Mouse (Mus musculus): ENCODE measurements around the gene Pcsk2. TPM values are rescaled to one million over a fixed set of nuclear protein-coding genes. Genes with fewer than 3 reads are reported as not detected.

Pcsk2 gene
- polyA plus RNA-seq, 1 experiment from 2014 or later = not detected

DNA sequence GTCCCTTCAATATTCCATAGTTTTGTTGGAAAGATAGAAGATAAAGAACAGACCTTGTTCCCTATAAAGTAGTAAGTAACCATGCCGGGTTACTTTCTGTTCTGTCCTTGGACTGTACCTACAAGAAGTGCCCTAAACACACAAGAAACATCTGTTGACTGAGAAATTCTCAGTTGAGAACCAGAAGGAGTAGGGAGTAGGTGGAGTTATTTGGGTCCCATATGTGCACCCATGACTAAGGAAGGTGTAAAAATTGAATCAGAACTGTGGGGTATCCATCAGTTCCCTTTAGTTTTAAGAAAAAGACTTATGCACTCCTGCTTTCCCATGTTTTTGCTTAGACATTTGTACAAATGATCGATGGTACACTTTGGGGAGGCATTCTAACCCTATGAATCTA is 137.6 kb downstream of the Pcsk2 start:
- Histone ChIP-seq H3K36me3 (ENCODE audit: inconsistent target) (no peaks in the 10 kb centered on the region), H3K4me3 (ENCODE audit: inconsistent target) (no peak overlapping the region), H3K27ac (no peak overlapping the region), H3K79me2 (ENCODE audit: inconsistent target) (no peaks in the 10 kb centered on the region)
- WGBS (ENCODE audit: missing documents) = 93% methylated on average over 2 of the region's 2 CpGs

DNA sequence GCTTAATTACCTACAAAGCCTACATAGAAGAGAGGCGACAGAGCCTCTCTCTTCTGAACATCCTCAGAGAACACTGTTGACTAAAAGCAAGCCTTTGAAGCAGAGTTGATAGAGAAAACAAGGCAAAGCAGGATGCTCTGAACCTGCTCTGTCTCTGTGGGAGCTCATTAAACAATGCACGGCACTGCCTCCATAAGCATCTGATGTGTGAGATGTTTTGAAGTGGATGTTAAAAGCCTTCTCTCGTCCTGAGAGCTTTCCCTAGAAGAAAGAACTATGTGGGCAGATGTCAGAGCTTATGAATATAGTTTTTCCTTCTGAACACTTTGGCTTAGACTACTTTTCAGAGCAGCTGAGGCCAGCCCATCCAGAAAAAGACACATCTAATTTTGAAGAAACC is 145.3 kb downstream of the Pcsk2 start:
- no peak overlapping the region for H3K27ac ChIP-seq

DNA sequence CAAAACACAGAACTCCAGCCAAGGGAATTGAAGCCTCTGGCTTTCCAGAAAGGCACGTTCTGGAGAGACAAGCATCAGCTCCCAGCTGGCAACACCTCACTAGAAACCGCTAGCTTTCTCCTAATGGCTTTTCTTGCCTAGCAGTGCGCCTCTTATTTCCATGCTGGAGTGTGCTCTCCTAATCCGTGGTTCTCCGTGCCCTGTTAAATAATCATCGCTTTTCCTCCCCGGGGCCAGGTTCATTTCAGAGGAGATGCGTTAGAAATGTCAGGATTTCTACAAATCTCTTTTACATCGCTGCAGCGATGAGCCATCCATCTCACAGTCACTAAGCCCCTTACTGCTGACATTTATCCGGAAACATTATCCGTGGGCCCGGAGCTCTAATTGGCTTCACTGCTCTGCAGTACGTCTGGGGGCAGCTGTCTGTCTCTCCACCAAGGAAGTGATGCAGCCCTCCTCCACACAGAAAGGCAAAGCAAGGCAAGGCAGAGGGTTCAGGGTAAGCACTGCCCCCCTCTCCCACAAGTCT is 150.1 kb downstream of the Pcsk2 start:
- Histone ChIP-seq H3K36me3 (ENCODE audit: inconsistent target) (no peaks in the 10 kb centered on the region), H3K79me2 (ENCODE audit: inconsistent target) (no peaks in the 10 kb centered on the region), H3K27ac (no peak overlapping the region), H3K4me3 (ENCODE audit: inconsistent target) (no peak overlapping the region)
- 89% methylated on average over 14 of the region's 14 CpGs for WGBS (ENCODE audit: missing documents)

More for the DNA sequence above, 145.3 kb downstream of the Pcsk2 start:
- no peaks in the 10 kb centered on the region for H3K79me2 ChIP-seq (ENCODE audit: inconsistent target)
- H3K36me3 ChIP-seq (ENCODE audit: inconsistent target) = no peaks in the 10 kb centered on the region
- 71% methylated on average over 3 of the region's 3 CpGs for WGBS (ENCODE audit: missing documents)
- H3K4me3 ChIP-seq (ENCODE audit: inconsistent target) = no peak overlapping the region

DNA sequence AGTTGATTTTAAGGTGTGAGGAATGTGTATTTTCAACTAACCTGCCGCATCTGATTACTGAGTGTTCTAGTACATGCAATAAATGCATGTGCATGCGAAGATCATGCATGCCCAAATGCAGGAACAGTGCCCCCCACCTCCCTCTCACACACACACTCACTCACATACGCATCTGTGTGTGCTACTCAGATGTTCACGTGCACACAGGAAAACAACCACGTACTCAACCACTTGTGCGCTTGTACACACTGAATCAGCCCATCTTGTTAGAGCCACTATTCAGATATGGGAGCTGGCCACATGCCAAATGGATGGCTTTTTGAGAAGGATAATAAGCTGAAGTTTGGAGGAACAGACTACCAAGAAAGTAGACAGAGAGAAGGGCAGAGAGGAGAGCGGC is 150.7 kb downstream of the Pcsk2 start:
- WGBS (ENCODE audit: missing documents) = 96% methylated on average over 7 of the region's 7 CpGs
- no peak overlapping the region for H3K4me3 ChIP-seq (ENCODE audit: inconsistent target)

DNA sequence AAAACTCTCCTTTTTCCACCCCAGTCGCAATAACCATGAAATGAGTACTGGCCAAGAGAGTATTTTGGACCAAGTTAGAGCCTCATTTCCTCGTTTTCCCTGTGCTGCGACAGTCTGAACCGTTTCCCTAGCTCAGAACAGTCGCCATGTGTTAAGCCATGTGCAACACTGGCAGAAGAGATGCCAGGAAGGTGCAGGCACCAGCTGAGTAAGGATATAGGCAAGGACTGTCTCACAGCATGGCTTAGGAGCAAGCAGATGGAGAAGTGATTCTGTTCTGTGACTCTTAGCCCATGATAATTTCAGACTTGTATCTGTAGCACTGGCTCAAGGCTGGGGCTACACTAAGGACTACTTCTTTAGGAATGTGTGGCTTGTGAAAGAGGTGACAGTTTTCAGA is 155.2 kb downstream of the Pcsk2 start:
- Histone ChIP-seq H3K27ac (no peak overlapping the region), H3K36me3 (ENCODE audit: inconsistent target) (no peaks in the 10 kb centered on the region), H3K79me2 (ENCODE audit: inconsistent target) (no peaks in the 10 kb centered on the region), H3K4me3 (ENCODE audit: inconsistent target) (no peak overlapping the region)
- 69% methylated on average over 5 of the region's 5 CpGs for WGBS (ENCODE audit: missing documents)

More for the DNA sequence above, 150.7 kb downstream of the Pcsk2 start:
- Histone ChIP-seq H3K36me3 (ENCODE audit: inconsistent target) (no peaks in the 10 kb centered on the region), H3K79me2 (ENCODE audit: inconsistent target) (no peaks in the 10 kb centered on the region), H3K27ac (no peak overlapping the region)

DNA sequence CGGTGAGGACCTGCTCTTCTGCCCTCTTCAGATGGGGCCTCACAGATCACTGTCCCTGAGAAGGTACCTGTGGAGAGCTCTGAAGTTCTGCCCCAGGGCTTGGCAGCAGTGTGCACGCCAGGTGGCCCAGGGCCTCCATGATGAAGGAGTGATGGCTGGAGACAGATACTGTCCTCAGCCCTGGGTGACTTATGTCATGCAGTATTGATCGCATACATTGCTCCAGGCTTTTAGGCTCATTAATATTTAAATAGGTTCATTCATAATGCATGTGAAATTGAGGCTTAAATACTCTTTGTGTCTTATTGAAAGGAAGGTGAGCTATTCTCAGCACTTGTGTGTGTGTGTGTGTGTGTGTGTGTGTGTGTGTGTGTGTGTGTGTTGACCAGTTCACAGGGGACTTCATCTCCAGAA is 157.0 kb downstream of the Pcsk2 start:
- WGBS (ENCODE audit: missing documents) = 83% methylated on average over 3 of the region's 3 CpGs
- H3K36me3 ChIP-seq (ENCODE audit: inconsistent target) = no peaks in the 10 kb centered on the region
- H3K4me3 ChIP-seq (ENCODE audit: inconsistent target) = no peak overlapping the region
- no peaks in the 10 kb centered on the region for H3K79me2 ChIP-seq (ENCODE audit: inconsistent target)
- H3K27ac ChIP-seq = no peak overlapping the region

DNA sequence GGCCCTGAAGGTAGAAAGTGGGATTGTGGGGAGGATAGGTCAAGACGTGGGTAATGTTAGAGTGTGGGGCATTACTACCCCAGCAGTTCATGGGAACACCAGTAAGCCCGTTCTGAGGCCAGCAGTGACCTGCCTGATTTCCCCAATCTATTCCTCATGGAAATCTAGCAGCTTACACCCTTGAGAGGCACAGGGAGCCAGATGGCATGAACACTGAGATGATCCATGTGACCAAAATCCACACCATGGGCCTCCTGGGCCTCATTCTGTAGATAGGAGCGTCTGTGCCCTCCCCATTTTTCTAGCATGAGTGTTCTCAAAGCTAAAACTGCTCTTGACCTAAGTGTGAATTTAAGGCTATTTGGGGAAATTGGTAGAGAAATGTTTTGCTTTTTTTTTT is 162.2 kb downstream of the Pcsk2 start:
- Histone ChIP-seq H3K79me2 (ENCODE audit: inconsistent target) (no peaks in the 10 kb centered on the region), H3K27ac (no peak overlapping the region), H3K36me3 (ENCODE audit: inconsistent target) (no peaks in the 10 kb centered on the region), H3K4me3 (ENCODE audit: inconsistent target) (no peak overlapping the region)
- 90% methylated on average over 3 of the region's 3 CpGs for WGBS (ENCODE audit: missing documents)

DNA sequence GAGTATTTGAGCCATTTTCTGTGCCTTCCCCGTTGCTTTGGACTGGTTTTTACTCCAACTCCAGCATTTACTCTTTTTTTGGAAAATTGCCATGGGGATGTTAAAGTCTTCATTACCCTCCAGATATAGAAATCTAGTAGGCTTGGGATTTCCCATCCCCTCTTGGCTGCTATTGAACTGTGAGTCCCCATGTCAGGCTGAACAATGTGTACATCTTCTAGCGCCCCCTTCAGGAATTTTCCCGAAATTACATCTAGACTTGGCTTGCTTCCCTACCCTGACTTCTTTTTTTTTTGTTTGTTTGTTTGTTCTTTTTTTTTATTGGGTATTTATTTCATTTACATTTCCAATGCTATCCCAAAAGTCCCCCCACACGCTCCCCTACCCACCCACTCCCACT is 163.3 kb downstream of the Pcsk2 start:
- Histone ChIP-seq H3K4me3 (ENCODE audit: inconsistent target) (no peak overlapping the region), H3K27ac (no peak overlapping the region), H3K36me3 (ENCODE audit: inconsistent target) (no peaks in the 10 kb centered on the region), H3K79me2 (ENCODE audit: inconsistent target) (no peaks in the 10 kb centered on the region)
- WGBS (ENCODE audit: missing documents) = 27% methylated on average over 4 of the region's 4 CpGs

DNA sequence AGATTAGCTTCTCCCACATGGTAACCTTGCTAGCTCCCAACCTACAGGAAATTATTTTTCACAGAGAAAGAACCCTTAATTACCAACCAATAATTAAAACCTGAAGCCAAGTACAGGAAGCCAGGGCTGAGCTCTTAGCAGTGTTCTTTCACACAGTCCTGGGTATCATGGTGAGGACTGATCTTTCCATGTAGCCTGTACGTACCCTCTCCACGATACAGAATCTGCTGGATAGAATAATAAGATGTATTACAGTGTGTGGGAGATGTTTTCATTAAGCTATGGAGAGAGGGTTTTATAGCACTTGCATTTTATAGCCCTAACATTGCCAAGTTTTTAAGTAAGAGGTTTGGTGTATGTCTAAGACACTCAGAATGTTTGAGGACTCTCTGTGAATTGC is 164.0 kb downstream of the Pcsk2 start:
- 90% methylated on average over 2 of the region's 2 CpGs for WGBS (ENCODE audit: missing documents)
- Histone ChIP-seq H3K4me3 (ENCODE audit: inconsistent target) (no peak overlapping the region), H3K36me3 (ENCODE audit: inconsistent target) (no peaks in the 10 kb centered on the region), H3K27ac (no peak overlapping the region), H3K79me2 (ENCODE audit: inconsistent target) (no peaks in the 10 kb centered on the region)

DNA sequence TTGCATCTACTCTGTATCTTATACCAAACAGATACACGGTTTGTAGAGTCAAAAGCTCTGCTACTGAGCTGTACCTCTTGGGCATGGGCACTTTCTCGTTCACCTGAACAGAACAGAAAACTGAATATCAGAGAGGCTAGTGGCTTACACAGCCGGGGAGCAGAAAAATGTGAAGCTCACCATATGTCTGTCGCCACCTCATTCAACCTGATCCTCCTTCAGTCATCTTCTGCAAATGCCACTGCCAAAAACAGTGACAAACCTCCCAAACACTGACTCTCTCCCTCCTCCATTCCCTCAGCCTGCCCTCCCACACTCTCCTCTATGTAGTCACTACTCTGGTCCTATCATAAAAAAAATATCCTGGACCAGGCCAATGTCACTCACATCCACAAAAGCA is 165.9 kb downstream of the Pcsk2 start:
- Histone ChIP-seq H3K27ac (no peak overlapping the region), H3K36me3 (ENCODE audit: inconsistent target) (no peaks in the 10 kb centered on the region), H3K4me3 (ENCODE audit: inconsistent target) (no peak overlapping the region), H3K79me2 (ENCODE audit: inconsistent target) (no peaks in the 10 kb centered on the region)
- WGBS (ENCODE audit: missing documents) = 79% methylated on average over 4 of the region's 4 CpGs

DNA sequence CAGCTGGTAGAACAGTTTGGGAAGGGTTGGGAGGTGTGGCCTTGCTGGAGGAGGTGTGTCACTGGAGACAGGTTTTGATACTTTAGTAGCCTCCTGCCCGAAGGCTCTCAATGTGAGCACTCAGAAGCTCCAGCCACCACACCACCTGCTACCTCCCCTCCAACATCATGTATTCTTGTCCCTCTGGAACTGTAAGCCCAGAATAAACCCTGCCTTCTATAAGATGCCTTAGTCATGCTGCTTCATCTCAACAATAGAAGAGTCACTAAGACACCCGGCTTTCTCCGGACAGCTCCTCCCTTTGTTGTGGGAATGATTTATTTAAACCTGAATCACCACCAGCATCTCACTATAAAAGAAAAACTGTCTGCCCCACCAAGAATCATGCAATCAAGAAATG is 166.9 kb downstream of the Pcsk2 start:
- no peaks in the 10 kb centered on the region for H3K36me3 ChIP-seq (ENCODE audit: inconsistent target)
- WGBS (ENCODE audit: missing documents) = 81% methylated on average over 3 of the region's 3 CpGs
- H3K79me2 ChIP-seq (ENCODE audit: inconsistent target) = no peaks in the 10 kb centered on the region
- no peak overlapping the region for H3K4me3 ChIP-seq (ENCODE audit: inconsistent target)
- no peak overlapping the region for H3K27ac ChIP-seq

DNA sequence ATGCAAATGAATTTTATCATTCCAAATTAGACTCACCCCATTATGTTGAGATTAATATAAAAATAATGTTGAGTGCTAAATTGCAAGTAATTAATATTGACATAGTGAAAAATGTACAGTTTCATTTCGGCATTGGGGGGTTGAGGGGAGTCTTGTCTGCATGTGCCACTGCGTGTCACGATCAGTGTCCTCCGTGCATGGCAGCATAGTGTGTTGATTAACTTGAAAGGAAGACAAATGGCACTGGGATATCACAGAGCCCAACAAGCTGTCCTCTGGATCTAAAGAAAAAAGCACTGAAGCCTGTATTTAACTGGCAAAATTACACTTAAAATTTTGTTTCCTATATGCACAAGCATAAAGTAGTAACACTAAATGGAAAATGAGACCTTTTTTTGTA is 167.9 kb downstream of the Pcsk2 start:
- Histone ChIP-seq H3K36me3 (ENCODE audit: inconsistent target) (no peaks in the 10 kb centered on the region), H3K4me3 (ENCODE audit: inconsistent target) (no peak overlapping the region), H3K27ac (no peak overlapping the region), H3K79me2 (ENCODE audit: inconsistent target) (no peaks in the 10 kb centered on the region)
- 90% methylated on average over 4 of the region's 4 CpGs for WGBS (ENCODE audit: missing documents)

DNA sequence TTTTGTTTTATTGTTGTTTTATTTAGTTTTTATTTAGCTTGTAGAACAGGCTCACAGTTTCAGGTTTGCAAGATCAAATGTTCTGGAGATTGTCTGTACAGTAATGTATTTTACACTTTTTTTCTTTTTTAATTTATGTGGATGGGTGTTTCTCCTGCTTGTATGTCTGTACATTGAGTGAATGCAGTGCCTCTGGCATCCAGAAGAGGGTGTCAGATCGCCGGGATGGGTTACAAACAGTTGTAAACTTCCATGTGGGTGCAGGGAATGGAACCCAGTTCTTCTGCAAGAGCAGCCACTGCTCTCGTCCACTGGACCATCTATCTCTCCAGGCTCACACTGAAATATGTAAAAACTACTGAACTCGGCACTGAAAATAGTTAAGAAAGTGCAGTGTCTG is 169.2 kb downstream of the Pcsk2 start:
- Histone ChIP-seq H3K36me3 (ENCODE audit: inconsistent target) (no peaks in the 10 kb centered on the region), H3K27ac (no peak overlapping the region), H3K79me2 (ENCODE audit: inconsistent target) (no peaks in the 10 kb centered on the region), H3K4me3 (ENCODE audit: inconsistent target) (no peak overlapping the region)
- WGBS (ENCODE audit: missing documents) = 64% methylated on average over 4 of the region's 4 CpGs

DNA sequence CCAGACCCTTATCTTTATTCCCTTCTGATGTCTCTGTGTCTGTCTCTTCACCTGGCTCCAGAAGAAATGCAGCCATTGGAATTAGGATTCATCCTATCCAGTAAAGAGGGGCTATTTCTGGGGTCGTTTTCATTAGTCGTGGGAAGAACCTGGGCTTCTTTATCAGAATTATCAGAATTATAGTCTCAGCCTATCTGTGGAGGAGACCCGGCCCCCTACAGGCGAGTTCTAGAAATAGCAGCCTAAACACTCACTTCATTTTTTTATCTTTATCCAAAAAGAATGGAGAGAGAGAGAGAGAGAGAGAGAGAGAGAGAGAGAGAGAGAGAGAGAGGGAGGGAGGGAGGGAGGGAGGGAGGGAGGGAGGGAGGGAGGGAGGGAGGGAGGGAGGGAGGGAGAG is 177.3 kb downstream of the Pcsk2 start:
- no peaks in the 10 kb centered on the region for H3K79me2 ChIP-seq (ENCODE audit: inconsistent target)
- H3K27ac ChIP-seq = no peak overlapping the region
- WGBS (ENCODE audit: missing documents) = 36% methylated on average over 4 of the region's 4 CpGs

DNA sequence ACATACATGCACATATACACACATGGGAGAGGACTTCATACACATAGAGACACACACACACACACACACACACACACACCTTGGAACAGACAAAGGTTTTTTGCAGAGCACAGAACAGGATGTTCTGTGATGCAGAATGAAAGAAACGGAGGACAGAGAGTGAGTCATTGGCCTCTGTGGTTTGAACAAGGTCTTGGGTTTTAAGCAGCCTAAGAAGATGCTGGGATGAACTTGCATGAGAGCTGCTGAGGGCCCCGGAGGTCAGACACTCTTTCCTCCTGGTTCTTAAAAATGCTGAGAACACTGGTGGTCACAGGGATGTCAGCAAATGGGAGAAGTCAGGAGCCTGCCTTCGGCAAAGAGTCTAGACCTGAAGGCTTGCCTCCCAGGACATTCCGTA is 178.1 kb downstream of the Pcsk2 start:
- no peak overlapping the region for H3K27ac ChIP-seq
- no peaks in the 10 kb centered on the region for H3K79me2 ChIP-seq (ENCODE audit: inconsistent target)
- H3K36me3 ChIP-seq (ENCODE audit: inconsistent target) = no peaks in the 10 kb centered on the region
- 86% methylated on average over 4 of the region's 4 CpGs for WGBS (ENCODE audit: missing documents)
- H3K4me3 ChIP-seq (ENCODE audit: inconsistent target) = no peak overlapping the region

More for the DNA sequence above, 177.3 kb downstream of the Pcsk2 start:
- Histone ChIP-seq H3K36me3 (ENCODE audit: inconsistent target) (no peaks in the 10 kb centered on the region), H3K4me3 (ENCODE audit: inconsistent target) (no peak overlapping the region)

DNA sequence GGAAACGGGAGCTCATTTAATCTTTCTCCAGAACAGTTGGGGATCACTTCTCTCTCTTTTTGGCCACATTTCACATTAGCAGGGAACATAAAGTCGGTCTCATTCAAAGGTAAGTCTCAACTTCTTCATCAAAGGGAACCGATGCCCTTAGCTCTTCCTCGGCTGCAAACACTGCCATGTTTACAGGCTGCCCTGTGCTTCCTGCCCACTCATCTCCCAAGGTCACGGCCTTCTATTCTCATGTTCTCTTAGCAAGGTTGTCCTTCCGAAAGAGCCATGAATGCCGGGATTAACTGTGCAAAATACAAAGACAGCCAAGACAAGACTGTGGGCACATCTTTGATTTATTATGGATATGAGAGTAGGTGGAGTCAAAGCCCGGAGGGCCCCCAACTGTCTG is 178.8 kb downstream of the Pcsk2 start:
- no peak overlapping the region for H3K4me3 ChIP-seq (ENCODE audit: inconsistent target)
- no peaks in the 10 kb centered on the region for H3K79me2 ChIP-seq (ENCODE audit: inconsistent target)
- no peaks in the 10 kb centered on the region for H3K36me3 ChIP-seq (ENCODE audit: inconsistent target)
- H3K27ac ChIP-seq = no peak overlapping the region
- 85% methylated on average over 8 of the region's 8 CpGs for WGBS (ENCODE audit: missing documents)

Data from macrophage (primary cell).